Mouse (Mus musculus): ENCODE measurements around the gene Stk32c. TPM values are rescaled to one million over a fixed set of nuclear protein-coding genes. Genes with fewer than 3 reads are reported as not detected.
A peak's percentile ranks its signal among the peaks of the same experiment; 100 is the strongest.

Stk32c gene
- polyA plus RNA-seq, 1 experiment from 2014 or later: 0.21 TPM

GRCm38 (mm10) chr7:139246931-139247880 lies 34.1 kb upstream of the Stk32c start:
- 2% methylated on average over 38 of the region's 38 CpGs for WGBS
- Histone ChIP-seq H3K27ac (peak overlapping the region; percentile 88), H3K4me1 (peaks cover 45% of the 10 kb centered on the region), H3K4me3 (peak overlapping the region; percentile 76), H3K27me3 (ENCODE audit: poor library complexity, severe bottlenecking) (peaks cover 89% of the 10 kb centered on the region), H3K9me3 (no peaks in the 10 kb centered on the region), H3K36me3 (replicated peaks) (no peaks in the 10 kb centered on the region)
- DNase-seq (ENCODE audit: extremely low spot score, low spot score): peak; percentile 61

- H3K4me3 ChIP-seq: no peak overlapping the region
- WGBS: 80% methylated on average over 5 of the region's 5 CpGs
- peaks cover 38% of the 10 kb centered on the region for H3K4me1 ChIP-seq
- H3K9me3 ChIP-seq: no peaks in the 10 kb centered on the region
- peaks cover 78% of the 10 kb centered on the region for H3K27me3 ChIP-seq (ENCODE audit: poor library complexity, severe bottlenecking)
- no peak for DNase-seq (ENCODE audit: extremely low spot score, low spot score)
- no peaks in the 10 kb centered on the region for H3K36me3 ChIP-seq (replicated peaks)
- H3K27ac ChIP-seq: no peak overlapping the region
Observed at GRCm38 (mm10) chr7:139246086-139246485, 33.0 kb upstream of the Stk32c start.

DNA sequence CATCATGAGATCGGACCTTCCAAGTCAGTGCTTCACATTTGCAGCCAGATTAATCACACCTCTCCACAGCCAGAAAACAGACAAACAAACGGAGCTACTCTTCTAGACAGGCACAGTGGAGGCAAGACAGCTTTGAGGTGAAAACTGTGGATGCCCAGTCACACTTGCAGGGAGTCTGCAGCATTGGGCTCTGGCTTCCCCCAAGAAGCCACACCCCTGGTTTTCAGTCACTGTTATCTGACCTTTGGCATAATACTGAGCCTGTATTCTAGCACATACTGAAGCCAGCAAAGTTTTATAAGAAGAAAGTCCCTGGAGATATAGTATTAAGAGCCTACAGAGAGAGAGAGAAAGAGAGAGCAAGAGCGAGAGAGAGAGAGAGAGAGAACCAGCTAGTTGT lies 26.3 kb upstream of the Stk32c start:
- Histone ChIP-seq H3K36me3 (replicated peaks) (no peaks in the 10 kb centered on the region), H3K9me3 (no peaks in the 10 kb centered on the region), H3K27ac (no peak overlapping the region), H3K4me3 (no peak overlapping the region), H3K27me3 (ENCODE audit: poor library complexity, severe bottlenecking) (peaks cover 30% of the 10 kb centered on the region), H3K4me1 (peaks cover 16% of the 10 kb centered on the region)
- WGBS: 75% methylated on average over 3 of the region's 3 CpGs
- DNase-seq (ENCODE audit: extremely low spot score, low spot score): no peak

GRCm38 (mm10) chr7:139235651-139236358 lies 22.7 kb upstream of the Stk32c start:
- peaks cover 19% of the 10 kb centered on the region for H3K4me1 ChIP-seq
- peaks cover 19% of the 10 kb centered on the region for H3K27me3 ChIP-seq (ENCODE audit: poor library complexity, severe bottlenecking)
- H3K27ac ChIP-seq: no peak overlapping the region
- H3K9me3 ChIP-seq: no peaks in the 10 kb centered on the region
- no peaks in the 10 kb centered on the region for H3K36me3 ChIP-seq (replicated peaks)
- DNase-seq (ENCODE audit: extremely low spot score, low spot score): no peak
- WGBS: 81% methylated on average over 12 of the region's 12 CpGs
- no peak overlapping the region for H3K4me3 ChIP-seq

GRCm38 (mm10) chr7:139234426-139235188 lies 21.5 kb upstream of the Stk32c start:
- Histone ChIP-seq H3K4me1 (peaks cover 19% of the 10 kb centered on the region), H3K27ac (peak overlapping the region; percentile 59), H3K36me3 (replicated peaks) (no peaks in the 10 kb centered on the region), H3K4me3 (peak overlapping the region; percentile 19; the same call in 1 of the 2 replicates), H3K9me3 (no peaks in the 10 kb centered on the region), H3K27me3 (ENCODE audit: poor library complexity, severe bottlenecking) (peaks cover 19% of the 10 kb centered on the region)
- WGBS: 10% methylated on average over 18 of the region's 18 CpGs
- peak; percentile 53 for DNase-seq (ENCODE audit: extremely low spot score, low spot score)

- H3K9me3 ChIP-seq: no peaks in the 10 kb centered on the region
- H3K27me3 ChIP-seq (ENCODE audit: poor library complexity, severe bottlenecking): peaks cover 19% of the 10 kb centered on the region
- WGBS: 2% methylated on average over 7 of the region's 7 CpGs
- H3K4me3 ChIP-seq: no peak overlapping the region
- peak overlapping the region; percentile 51 for H3K27ac ChIP-seq
- peak; percentile 78 for DNase-seq (ENCODE audit: extremely low spot score, low spot score)
- H3K36me3 ChIP-seq (replicated peaks): no peaks in the 10 kb centered on the region
- peaks cover 19% of the 10 kb centered on the region for H3K4me1 ChIP-seq
Observed at GRCm38 (mm10) chr7:139233714-139234113, 20.6 kb upstream of the Stk32c start.

- Histone ChIP-seq H3K36me3 (replicated peaks) (no peaks in the 10 kb centered on the region), H3K9me3 (no peaks in the 10 kb centered on the region), H3K27ac (no peak overlapping the region; the same call in 1 of the 2 replicates), H3K4me1 (peaks cover 17% of the 10 kb centered on the region), H3K4me3 (no peak overlapping the region), H3K27me3 (ENCODE audit: poor library complexity, severe bottlenecking) (peaks cover 10% of the 10 kb centered on the region)
- 81% methylated on average over 12 of the region's 12 CpGs for WGBS
- no peak for DNase-seq (ENCODE audit: extremely low spot score, low spot score)
Observed at GRCm38 (mm10) chr7:139230241-139230640, 17.1 kb upstream of the Stk32c start.

- Histone ChIP-seq H3K27ac (no peak overlapping the region; the same call in 1 of the 2 replicates), H3K36me3 (replicated peaks) (no peaks in the 10 kb centered on the region), H3K4me3 (no peak overlapping the region), H3K27me3 (ENCODE audit: poor library complexity, severe bottlenecking) (peaks cover 6% of the 10 kb centered on the region; the same call in 1 of the 2 replicates), H3K9me3 (no peaks in the 10 kb centered on the region), H3K4me1 (peaks cover 13% of the 10 kb centered on the region)
- no peak for DNase-seq (ENCODE audit: extremely low spot score, low spot score)
- 88% methylated on average over 5 of the region's 5 CpGs for WGBS
Observed at GRCm38 (mm10) chr7:139229837-139230236, 16.7 kb upstream of the Stk32c start.

GRCm38 (mm10) chr7:139228447-139229171 lies 15.5 kb upstream of the Stk32c start:
- 85% methylated on average over 6 of the region's 6 CpGs for WGBS
- Histone ChIP-seq H3K36me3 (replicated peaks) (no peaks in the 10 kb centered on the region), H3K27ac (peak overlapping the region; percentile 25; the same call in 1 of the 2 replicates), H3K27me3 (ENCODE audit: poor library complexity, severe bottlenecking) (no peaks in the 10 kb centered on the region; the same call in 1 of the 2 replicates), H3K9me3 (no peaks in the 10 kb centered on the region), H3K4me3 (no peak overlapping the region), H3K4me1 (peaks cover under 1% of the 10 kb centered on the region)
- DNase-seq (ENCODE audit: extremely low spot score, low spot score): no peak

- Histone ChIP-seq H3K4me3 (no peak overlapping the region), H3K27me3 (ENCODE audit: poor library complexity, severe bottlenecking) (no peaks in the 10 kb centered on the region), H3K4me1 (peaks cover 13% of the 10 kb centered on the region), H3K9me3 (no peaks in the 10 kb centered on the region), H3K27ac (no peak overlapping the region), H3K36me3 (replicated peaks) (no peaks in the 10 kb centered on the region)
- WGBS: 89% methylated on average over 7 of the region's 7 CpGs
- no peak for DNase-seq (ENCODE audit: extremely low spot score, low spot score)
Observed at GRCm38 (mm10) chr7:139226416-139226815, 13.3 kb upstream of the Stk32c start.

GRCm38 (mm10) chr7:139224725-139225124 lies 11.6 kb upstream of the Stk32c start:
- Histone ChIP-seq H3K9me3 (no peaks in the 10 kb centered on the region), H3K27ac (no peak overlapping the region), H3K36me3 (replicated peaks) (no peaks in the 10 kb centered on the region), H3K27me3 (ENCODE audit: poor library complexity, severe bottlenecking) (no peaks in the 10 kb centered on the region), H3K4me1 (peaks cover 13% of the 10 kb centered on the region), H3K4me3 (no peak overlapping the region)
- 83% methylated on average over 8 of the region's 8 CpGs for WGBS
- no peak for DNase-seq (ENCODE audit: extremely low spot score, low spot score)

DNA sequence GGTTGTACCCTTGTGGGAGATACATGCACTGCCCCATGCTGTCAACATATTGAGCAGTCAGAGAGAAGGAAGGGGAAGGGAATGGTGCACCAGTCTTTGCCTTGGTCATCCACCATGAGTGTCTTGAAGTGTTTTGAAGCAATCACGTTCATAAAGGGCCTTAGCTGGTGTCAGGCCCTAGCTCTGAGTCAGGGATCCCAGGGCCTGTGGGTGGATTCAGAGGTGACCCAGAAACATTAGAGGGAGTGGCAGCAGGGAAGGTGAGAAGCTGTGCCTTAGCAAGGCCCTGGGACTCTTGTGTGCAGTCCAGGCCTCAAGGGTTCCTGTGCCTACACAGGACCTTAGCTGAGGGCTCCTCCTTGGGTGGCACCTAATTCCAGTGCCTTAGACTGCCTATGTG lies 11.0 kb upstream of the Stk32c start:
- Histone ChIP-seq H3K27ac (peak overlapping the region; percentile 8; the same call in 1 of the 2 replicates), H3K36me3 (replicated peaks) (no peaks in the 10 kb centered on the region), H3K27me3 (ENCODE audit: poor library complexity, severe bottlenecking) (no peaks in the 10 kb centered on the region), H3K4me3 (no peak overlapping the region), H3K4me1 (peaks cover 13% of the 10 kb centered on the region), H3K9me3 (no peaks in the 10 kb centered on the region)
- DNase-seq (ENCODE audit: extremely low spot score, low spot score): no peak
- 81% methylated on average over 1 of the region's 1 CpGs for WGBS
